Mouse (Mus musculus): Measurements from ENCODE around the gene Nupl2. TPM values are rescaled to one million over a fixed set of nuclear protein-coding genes. Genes with fewer than 3 reads are reported as not detected.
A peak's percentile ranks its signal among the peaks of the same experiment; 100 is the strongest.

Gene Nupl2
- polyA plus RNA-seq (2012; rRNA removed) (10.5 and 11.5 TPM in 2 replicates), polyA plus RNA-seq (2014; fragmentation: Nextera tagmentation; extraction: Ambion mirVana) (15.9 and 18.1 TPM in 2 replicates)

DNA sequence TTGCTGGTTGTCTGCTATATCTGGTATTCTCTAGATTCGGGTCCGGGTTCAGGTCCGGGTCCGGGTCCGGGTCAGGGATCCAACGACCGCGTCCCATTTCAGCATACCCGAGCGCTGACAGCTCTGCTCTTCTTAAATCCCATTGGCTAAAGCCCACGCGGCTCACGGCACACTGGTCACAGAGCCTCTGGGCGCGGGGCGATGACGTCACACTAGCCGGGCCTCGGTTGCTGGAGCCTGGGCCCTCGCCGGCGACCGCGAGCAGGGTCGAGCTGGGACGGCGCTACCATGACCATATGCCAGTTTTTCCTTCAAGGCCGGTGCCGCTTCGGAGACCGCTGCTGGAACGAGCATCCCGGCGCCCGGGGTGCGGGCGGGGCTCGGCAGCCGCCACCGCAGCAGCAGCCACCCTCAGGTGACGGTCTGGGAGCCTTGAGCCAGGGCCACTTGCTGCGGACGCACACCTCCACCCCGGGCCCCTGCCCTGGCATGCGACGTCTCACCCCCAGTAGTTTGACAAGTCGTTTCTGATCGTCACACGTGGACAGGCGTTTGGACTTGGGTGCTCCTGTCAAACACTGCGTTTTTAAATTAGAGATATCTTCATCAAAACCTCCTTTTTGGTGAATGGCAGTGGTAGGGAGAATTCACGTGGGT, at the start of gene Nupl2:
Gene Nupl2, plus strand, starts transcription at position 175 of the 657 bp plus-strand sequence.
- Histone ChIP-seq H3K9ac (ENCODE audit: low read depth, low read length, severe bottlenecking) (peak within 1 kb of the TSS; percentile 96), H3K4me1 (ENCODE audit: control insufficient read depth, insufficient read depth, low read length) (peaks cover 6% of the 10 kb centered on the region; the same call in 1 of the 2 replicates), H3K27ac (replicated peaks; ENCODE audit: low read depth, low read length) (peak within 1 kb of the TSS; percentile 75), H3K27me3 (ENCODE audit: control insufficient read depth, insufficient read depth, low read length) (no peaks in the 10 kb centered on the region), H3K9me3 (ENCODE audit: control insufficient read depth, low read length) (no peaks in the 10 kb centered on the region), H3K4me3 (replicated peaks; ENCODE audit: low read length) (peak within 1 kb of the TSS; percentile 89), H3K36me3 (ENCODE audit: control insufficient read depth, insufficient read depth, low read length) (peaks cover 13% of the 10 kb centered on the region), H3K4me2 (replicated peaks; ENCODE audit: low read depth, low read length, severe bottlenecking) (peak within 1 kb of the TSS; percentile 66)
- DNase-seq (ENCODE audit: low spot score) (peak; percentile 95), ATAC-seq (ENCODE audit: low FRiP score, low read depth) (peak; percentile 98)
- WGBS = under 1% methylated on average over 52 of the region's 52 CpGs
- TF ChIP-seq POLR2A (IDR thresholded peaks at IDR 0.05; ENCODE audit: borderline replicate concordance, extremely low read depth, insufficient read depth, insufficient read length) = 0 out of 2 replicates have a peak, but pooled peaks have one; percentile 44

DNA sequence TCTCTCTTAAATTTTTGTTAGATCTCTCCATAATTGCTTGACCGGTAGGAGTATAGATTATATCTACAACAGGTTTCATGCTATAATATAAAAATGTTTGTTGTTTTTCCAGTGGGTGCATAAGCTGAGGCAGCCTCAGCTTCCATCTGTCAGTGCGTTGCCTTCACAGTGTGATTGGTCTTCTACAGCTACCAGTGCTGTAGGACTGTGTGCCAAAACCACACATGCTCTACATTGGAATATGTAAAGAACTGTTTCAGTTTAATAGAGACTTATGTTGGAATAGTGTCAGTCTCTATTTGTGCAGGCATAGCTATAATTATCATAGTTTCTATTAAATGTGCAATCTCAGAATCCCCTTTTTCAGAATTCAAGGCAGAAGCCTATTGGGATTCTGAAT, 42.5 kb upstream of the Nupl2 start:
- no peak for DNase-seq (ENCODE audit: low spot score)
- no peaks in the 10 kb centered on the region for H3K4me1 ChIP-seq (ENCODE audit: control insufficient read depth, insufficient read depth, low read length)
- no peak overlapping the region for H3K4me2 ChIP-seq (replicated peaks; ENCODE audit: low read depth, low read length, severe bottlenecking)
- no peak overlapping the region for H3K9ac ChIP-seq (ENCODE audit: low read depth, low read length, severe bottlenecking)
- no peak overlapping the region for H3K4me3 ChIP-seq (replicated peaks; ENCODE audit: low read length)
- H3K27me3 ChIP-seq (ENCODE audit: control insufficient read depth, insufficient read depth, low read length) = no peaks in the 10 kb centered on the region
- no peak overlapping the region for H3K27ac ChIP-seq (replicated peaks; ENCODE audit: low read depth, low read length)
- ATAC-seq (ENCODE audit: low FRiP score, low read depth) = no peak
- no peak for TF ChIP-seq POLR2A (IDR thresholded peaks at IDR 0.05; ENCODE audit: borderline replicate concordance, extremely low read depth, insufficient read depth, insufficient read length)
- H3K9me3 ChIP-seq (ENCODE audit: control insufficient read depth, low read length) = no peaks in the 10 kb centered on the region
- H3K36me3 ChIP-seq (ENCODE audit: control insufficient read depth, insufficient read depth, low read length) = no peaks in the 10 kb centered on the region
- 89% methylated on average over 2 of the region's 2 CpGs for WGBS

DNA sequence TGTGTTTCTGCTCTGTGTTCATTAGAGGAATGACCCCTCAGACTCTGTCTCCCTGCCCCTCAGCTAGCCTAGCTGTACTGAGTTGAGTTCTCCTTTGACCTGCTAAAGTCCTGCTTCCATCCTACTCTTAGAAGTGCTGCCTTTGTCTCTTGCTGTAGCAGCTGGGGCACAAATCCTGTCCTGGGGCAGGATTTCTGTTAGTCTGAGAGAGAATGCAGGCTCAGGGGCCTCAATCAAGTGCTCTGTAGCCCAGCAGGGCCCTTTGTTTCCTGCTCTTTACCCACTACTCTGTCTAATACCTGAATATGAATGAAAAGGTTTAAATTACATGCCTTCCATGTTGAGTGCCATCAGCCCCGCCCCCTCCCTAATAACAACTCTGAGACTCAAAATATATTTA, 40.6 kb upstream of the Nupl2 start:
- DNase-seq (ENCODE audit: low spot score) (no peak), ATAC-seq (ENCODE audit: low FRiP score, low read depth) (no peak)
- no peaks in the 10 kb centered on the region for H3K4me1 ChIP-seq (ENCODE audit: control insufficient read depth, insufficient read depth, low read length)
- H3K4me3 ChIP-seq (replicated peaks; ENCODE audit: low read length) = no peak overlapping the region
- H3K4me2 ChIP-seq (replicated peaks; ENCODE audit: low read depth, low read length, severe bottlenecking) = no peak overlapping the region
- H3K27ac ChIP-seq (replicated peaks; ENCODE audit: low read depth, low read length) = no peak overlapping the region
- whole genome bisulfite sequencing = 97% methylated on average over 1 of the region's 1 CpGs
- no peaks in the 10 kb centered on the region for H3K9me3 ChIP-seq (ENCODE audit: control insufficient read depth, low read length)
- peaks cover 3% of the 10 kb centered on the region for H3K36me3 ChIP-seq (ENCODE audit: control insufficient read depth, insufficient read depth, low read length)
- no peaks in the 10 kb centered on the region for H3K27me3 ChIP-seq (ENCODE audit: control insufficient read depth, insufficient read depth, low read length)
- no peak overlapping the region for H3K9ac ChIP-seq (ENCODE audit: low read depth, low read length, severe bottlenecking)
- no peak for TF ChIP-seq POLR2A (IDR thresholded peaks at IDR 0.05; ENCODE audit: borderline replicate concordance, extremely low read depth, insufficient read depth, insufficient read length)

DNA sequence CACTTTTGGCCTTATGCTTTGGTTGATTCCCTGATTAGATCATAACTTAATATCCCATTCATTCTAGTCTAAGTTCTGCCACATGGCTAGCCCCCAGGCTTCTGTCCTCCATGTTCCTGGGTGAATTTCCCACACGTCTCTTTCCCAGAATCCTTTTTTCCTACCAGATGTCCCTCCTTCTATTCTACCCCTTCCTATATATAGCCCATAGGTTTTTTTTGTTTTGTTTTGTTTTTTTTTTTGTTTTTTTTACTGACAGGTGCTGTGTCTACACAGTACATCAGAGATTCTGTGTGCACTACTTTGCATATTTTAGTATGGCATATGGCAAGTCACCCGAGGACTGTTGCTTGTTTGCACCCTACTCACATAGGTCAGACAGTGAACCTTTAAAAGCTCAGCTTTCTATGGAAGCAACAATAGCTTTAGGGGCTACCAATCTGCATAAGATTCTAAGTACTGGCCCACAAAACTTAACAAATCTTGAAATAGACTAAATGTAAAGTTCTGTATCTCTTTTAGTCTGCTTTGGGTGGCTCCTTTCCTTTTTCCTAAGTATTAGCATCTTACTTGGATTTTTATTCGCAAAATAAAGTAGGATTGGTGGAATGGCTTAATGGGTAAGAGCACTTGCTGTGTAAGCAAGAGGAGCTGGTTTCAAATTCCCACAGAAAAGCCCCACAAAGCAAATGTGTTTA, 40.0 kb upstream of the Nupl2 start:
- WGBS = 78% methylated on average over 3 of the region's 3 CpGs
- no peaks in the 10 kb centered on the region for H3K27me3 ChIP-seq (ENCODE audit: control insufficient read depth, insufficient read depth, low read length)

GRCm38 (mm10) chr5:24125910-24126636, 38.7 kb upstream of the Nupl2 start:
- no peak for DNase-seq (ENCODE audit: low spot score)
- Histone ChIP-seq H3K4me3 (replicated peaks; ENCODE audit: low read length) (no peak overlapping the region), H3K36me3 (ENCODE audit: control insufficient read depth, insufficient read depth, low read length) (peaks cover 12% of the 10 kb centered on the region), H3K4me2 (replicated peaks; ENCODE audit: low read depth, low read length, severe bottlenecking) (no peak overlapping the region), H3K4me1 (ENCODE audit: control insufficient read depth, insufficient read depth, low read length) (no peaks in the 10 kb centered on the region), H3K9ac (ENCODE audit: low read depth, low read length, severe bottlenecking) (no peak overlapping the region), H3K27me3 (ENCODE audit: control insufficient read depth, insufficient read depth, low read length) (no peaks in the 10 kb centered on the region), H3K9me3 (ENCODE audit: control insufficient read depth, low read length) (no peaks in the 10 kb centered on the region), H3K27ac (replicated peaks; ENCODE audit: low read depth, low read length) (no peak overlapping the region)
- TF ChIP-seq POLR2A (IDR thresholded peaks at IDR 0.05; ENCODE audit: borderline replicate concordance, extremely low read depth, insufficient read depth, insufficient read length) = no peak
- WGBS = 76% methylated on average over 1 of the region's 1 CpGs
- no peak for ATAC-seq (ENCODE audit: low FRiP score, low read depth)

More for the DNA sequence above, 40.0 kb upstream of the Nupl2 start:
- H3K4me1 ChIP-seq (ENCODE audit: control insufficient read depth, insufficient read depth, low read length) = no peaks in the 10 kb centered on the region
- ATAC-seq (ENCODE audit: low FRiP score, low read depth) = no peak
- no peak for DNase-seq (ENCODE audit: low spot score)
- H3K4me2 ChIP-seq (replicated peaks; ENCODE audit: low read depth, low read length, severe bottlenecking) = no peak overlapping the region
- no peak for TF ChIP-seq POLR2A (IDR thresholded peaks at IDR 0.05; ENCODE audit: borderline replicate concordance, extremely low read depth, insufficient read depth, insufficient read length)
- H3K4me3 ChIP-seq (replicated peaks; ENCODE audit: low read length) = no peak overlapping the region
- no peaks in the 10 kb centered on the region for H3K9me3 ChIP-seq (ENCODE audit: control insufficient read depth, low read length)
- H3K9ac ChIP-seq (ENCODE audit: low read depth, low read length, severe bottlenecking) = no peak overlapping the region
- H3K36me3 ChIP-seq (ENCODE audit: control insufficient read depth, insufficient read depth, low read length) = peaks cover 3% of the 10 kb centered on the region
- H3K27ac ChIP-seq (replicated peaks; ENCODE audit: low read depth, low read length) = no peak overlapping the region
